Mouse (Mus musculus) forebrain, embryonic 10.5 days (tissue): ENCODE results near the gene Thada. TPM values are rescaled to one million over a fixed set of nuclear protein-coding genes. Genes with fewer than 3 reads are reported as not detected.

Experiments used
- DNase-seq: peaks from one replicate; pipeline ENCODE4 v3.0.0-alpha.2; 2017; ENCODE audit warnings: low spot score; ENCODE audit errors: extremely low spot score
- H3K27ac ChIP-seq: fragments of 300-500 bp; sonication (generic); 2 replicates; pipeline ENCODE4 v1.5.1; 2016; ENCODE audit warnings: mild to moderate bottlenecking
- H3K27me3 ChIP-seq: fragments of 300-500 bp; sonication (generic); 2 replicates; pipeline ENCODE4 v1.6.1; 2016; ENCODE audit warnings: mild to moderate bottlenecking; ENCODE audit not compliant: poor library complexity, severe bottlenecking
- H3K36me3 ChIP-seq: fragments of 300-500 bp; sonication (generic); replicated peaks from 2 replicates; pipeline ENCODE4 v1.6.1; 2016; ENCODE audit warnings: mild to moderate bottlenecking, moderate library complexity
- H3K4me1 ChIP-seq: fragments of 300-500 bp; sonication (generic); 2 replicates; pipeline ENCODE4 v1.6.1; 2016
- H3K4me3 ChIP-seq: fragments of 300-500 bp; sonication (generic); 2 replicates; pipeline ENCODE4 v1.5.1; 2016; ENCODE audit warnings: mild to moderate bottlenecking, moderate library complexity
- H3K9me3 ChIP-seq: fragments of 300-500 bp; sonication (generic); 2 replicates; pipeline ENCODE4 v1.6.1; 2016; ENCODE audit warnings: mild to moderate bottlenecking, moderate library complexity
- WGBS: fragments of 180-500 bp; shearing (Covaris S2); methylation state at CpG from one replicate; pipeline ENCODE4 v1.1.7; 2016; 5-methylcytosine and 5-hydroxymethylcytosine counted together
- polyA plus RNA-seq: library from polyadenylated mRNA; unstranded; fragments of >200 nt; fragmentation: Nextera tagmentation; extraction: Ambion mirVana; gene quantifications from 2 replicates; pipeline ENCODE4 v1.2.1, GENCODE M21; 2016

Gene Thada
- polyA plus RNA-seq, 1 experiment from 2014 or later = 12.1 TPM

- H3K27ac ChIP-seq = no peak overlapping the region
- peaks cover 77% of the 10 kb centered on the region for H3K36me3 ChIP-seq
- no peak for DNase-seq
Observed at GRCm38 (mm10) chr17:84384661-84385060, 81.3 kb downstream of the Thada start.

GRCm38 (mm10) chr17:84380340-84380739, 85.7 kb downstream of the Thada start:
- Histone ChIP-seq H3K27me3 (no peaks in the 10 kb centered on the region), H3K9me3 (peaks cover 5% of the 10 kb centered on the region; the same call in 1 of the 2 replicates), H3K27ac (no peak overlapping the region), H3K36me3 (peaks cover 62% of the 10 kb centered on the region), H3K4me3 (no peak overlapping the region), H3K4me1 (no peaks in the 10 kb centered on the region)
- WGBS = 95% methylated on average over 9 of the region's 9 CpGs
- no peak for DNase-seq

More at GRCm38 (mm10) chr17:84384661-84385060, 81.3 kb downstream of the Thada start:
- no peaks in the 10 kb centered on the region for H3K4me1 ChIP-seq
- H3K27me3 ChIP-seq = no peaks in the 10 kb centered on the region
- H3K9me3 ChIP-seq = peaks cover 5% of the 10 kb centered on the region; the same call in 1 of the 2 replicates
- no peak overlapping the region for H3K4me3 ChIP-seq

DNA sequence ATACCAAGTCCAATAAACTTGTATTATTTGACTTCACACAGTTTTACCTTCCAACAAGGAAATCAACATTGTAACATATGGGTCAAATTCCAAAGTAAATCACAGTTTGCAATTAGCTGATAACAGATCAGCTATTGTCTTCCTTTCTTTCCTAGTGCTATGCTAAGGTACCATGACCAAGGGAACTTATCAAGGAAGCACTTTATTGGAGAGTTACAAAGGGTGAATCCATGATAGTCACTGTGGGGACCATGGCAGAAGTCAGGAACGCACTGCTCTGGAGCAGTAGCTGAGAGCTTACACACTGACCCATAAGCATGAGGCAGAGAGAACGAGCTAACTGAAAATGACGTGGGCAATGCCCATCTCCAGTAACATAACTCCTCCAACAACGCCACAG, 89.1 kb downstream of the Thada start:
- H3K27me3 ChIP-seq = no peaks in the 10 kb centered on the region
- H3K36me3 ChIP-seq = peaks cover 32% of the 10 kb centered on the region
- 95% methylated on average over 4 of the region's 4 CpGs for WGBS
- no peak overlapping the region for H3K27ac ChIP-seq
- no peak overlapping the region for H3K4me3 ChIP-seq
- no peaks in the 10 kb centered on the region for H3K9me3 ChIP-seq
- H3K4me1 ChIP-seq = peaks cover 8% of the 10 kb centered on the region
- no peak for DNase-seq

DNA sequence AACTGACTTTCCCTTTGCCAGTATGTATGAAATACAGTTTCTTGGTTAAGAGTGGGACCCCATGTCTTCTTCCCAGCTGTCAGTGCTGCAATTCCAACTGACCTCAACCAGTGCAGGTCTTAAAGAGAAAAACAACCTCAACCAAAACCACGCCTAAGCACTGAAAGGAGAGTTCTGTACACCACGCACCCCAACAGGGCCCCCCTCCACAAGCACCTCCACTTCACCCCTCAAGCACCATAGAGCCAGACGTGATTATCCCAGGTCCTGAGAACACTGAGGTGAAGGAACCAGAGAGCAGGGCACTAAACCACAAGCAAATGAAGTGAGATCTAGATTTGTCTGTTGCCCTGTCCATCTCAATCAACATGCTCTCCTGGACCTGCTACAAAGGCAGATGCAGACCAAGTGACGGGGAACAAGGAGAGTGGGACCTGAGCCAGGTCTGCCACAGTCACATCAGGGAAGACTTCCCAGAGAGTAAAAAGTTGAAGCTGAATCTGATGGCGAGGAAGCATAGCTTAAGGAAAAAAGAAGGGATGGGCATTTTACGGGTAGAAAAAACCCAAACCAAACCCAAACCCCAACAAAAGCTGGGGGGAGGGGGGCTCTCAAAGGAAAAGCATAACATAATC, 93.5 kb downstream of the Thada start:
- WGBS = 87% methylated on average over 6 of the region's 6 CpGs
- Histone ChIP-seq H3K9me3 (no peaks in the 10 kb centered on the region), H3K4me3 (no peak overlapping the region), H3K36me3 (peaks cover 19% of the 10 kb centered on the region; the same call in 1 of the 2 replicates), H3K27me3 (no peaks in the 10 kb centered on the region), H3K4me1 (peaks cover 25% of the 10 kb centered on the region), H3K27ac (peak overlapping the region; percentile 37; the same call in 1 of the 2 replicates)
- no peak for DNase-seq

DNA sequence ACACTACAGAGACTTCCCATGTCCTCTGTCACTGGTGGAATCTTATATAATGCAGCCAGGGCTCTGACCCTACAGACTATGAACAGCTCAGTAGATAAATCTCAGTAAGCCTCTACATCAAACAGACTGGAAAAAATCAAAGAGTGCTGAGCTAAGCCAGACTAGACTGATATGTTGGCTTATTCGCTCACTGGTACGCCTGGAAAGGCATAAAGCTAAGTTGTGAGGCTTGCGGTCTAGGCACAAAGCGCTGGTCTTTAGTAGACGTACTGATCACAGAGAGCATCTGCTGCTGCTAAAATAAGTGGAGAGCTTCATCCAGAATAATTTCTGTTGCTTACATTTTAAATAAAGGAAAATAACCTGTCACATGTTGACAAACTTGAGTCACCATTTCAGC, 95.6 kb downstream of the Thada start:
- H3K4me1 ChIP-seq = peaks cover 40% of the 10 kb centered on the region
- H3K4me3 ChIP-seq = no peak overlapping the region
- 89% methylated on average over 5 of the region's 5 CpGs for WGBS
- no peaks in the 10 kb centered on the region for H3K9me3 ChIP-seq
- DNase-seq = no peak
- no peaks in the 10 kb centered on the region for H3K27me3 ChIP-seq
- H3K27ac ChIP-seq = no peak overlapping the region
- peaks cover 12% of the 10 kb centered on the region; the same call in 1 of the 2 replicates for H3K36me3 ChIP-seq

GRCm38 (mm10) chr17:84369769-84370168, 96.2 kb downstream of the Thada start:
- no peak overlapping the region for H3K4me3 ChIP-seq
- H3K9me3 ChIP-seq = no peaks in the 10 kb centered on the region
- DNase-seq = no peak
- no peaks in the 10 kb centered on the region for H3K27me3 ChIP-seq
- 94% methylated on average over 3 of the region's 3 CpGs for WGBS
- H3K4me1 ChIP-seq = peaks cover 46% of the 10 kb centered on the region
- H3K36me3 ChIP-seq = 0 out of 2 replicates have a peak, but pooled peaks cover 9% of the 10 kb centered on the region
- H3K27ac ChIP-seq = no peak overlapping the region

DNA sequence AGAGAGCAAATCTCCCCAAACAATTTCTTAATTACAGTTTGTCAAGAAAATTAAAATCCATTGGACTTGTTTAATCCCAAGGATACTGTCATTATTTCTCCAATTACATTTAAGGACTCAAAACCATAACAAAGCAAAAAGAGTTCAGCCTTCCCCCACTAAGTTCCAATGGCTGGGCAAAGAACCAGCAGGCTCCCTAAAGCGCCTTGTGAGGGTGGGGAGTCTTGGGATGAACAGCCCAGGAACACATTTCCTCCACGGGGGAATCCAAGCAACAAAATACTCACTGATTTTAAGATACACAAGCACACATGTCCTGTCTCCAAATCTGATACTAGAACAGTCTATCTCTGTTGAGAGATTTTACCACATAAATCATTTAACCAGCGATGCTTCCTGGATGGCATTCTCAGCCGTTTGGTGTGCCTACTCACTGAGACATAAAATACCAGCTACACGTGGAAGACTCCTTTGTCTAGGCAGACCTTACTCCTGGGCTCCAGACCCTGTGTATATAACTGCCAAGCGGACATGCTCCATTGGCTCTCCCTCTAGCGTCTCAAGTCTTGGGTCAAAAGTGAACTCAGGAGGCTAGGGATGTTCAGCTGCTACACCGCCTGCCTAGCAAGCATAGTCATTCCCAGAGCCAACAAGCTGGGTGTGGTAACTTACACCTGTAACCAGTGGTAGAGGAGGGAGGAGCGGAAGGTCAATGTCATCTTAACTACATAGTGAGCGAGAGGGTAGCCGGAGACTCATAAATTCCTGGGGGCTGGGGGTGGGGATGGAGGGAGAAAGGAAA, 97.6 kb downstream of the Thada start:
- Histone ChIP-seq H3K4me1 (peaks cover 59% of the 10 kb centered on the region), H3K36me3 (peaks cover 9% of the 10 kb centered on the region; the same call in 1 of the 2 replicates), H3K4me3 (no peak overlapping the region), H3K9me3 (no peaks in the 10 kb centered on the region), H3K27me3 (no peaks in the 10 kb centered on the region), H3K27ac (peak overlapping the region; percentile 49; the same call in 1 of the 2 replicates)
- no peak for DNase-seq
- WGBS = 84% methylated on average over 11 of the region's 11 CpGs

DNA sequence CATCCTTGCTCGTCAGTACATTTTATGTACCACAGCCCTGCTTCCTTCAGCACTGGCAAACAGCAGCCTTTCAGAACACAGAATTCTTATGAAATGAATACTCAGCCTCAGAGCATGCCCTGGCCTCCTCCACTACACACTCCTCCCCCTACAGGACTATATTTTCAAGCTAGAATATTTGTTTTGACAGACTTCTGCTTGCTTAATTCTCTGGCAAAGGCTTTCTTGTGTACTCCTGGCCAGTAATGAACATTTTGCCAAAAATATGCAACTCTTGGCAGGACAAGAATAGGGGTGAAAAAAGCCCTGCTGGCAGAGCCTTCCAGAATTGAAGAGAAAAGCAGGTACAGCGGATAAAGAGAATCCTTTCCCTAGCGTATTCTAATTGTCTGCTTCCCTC, 98.3 kb downstream of the Thada start:
- 86% methylated on average over 3 of the region's 3 CpGs for WGBS
- H3K4me1 ChIP-seq = peaks cover 65% of the 10 kb centered on the region

DNA sequence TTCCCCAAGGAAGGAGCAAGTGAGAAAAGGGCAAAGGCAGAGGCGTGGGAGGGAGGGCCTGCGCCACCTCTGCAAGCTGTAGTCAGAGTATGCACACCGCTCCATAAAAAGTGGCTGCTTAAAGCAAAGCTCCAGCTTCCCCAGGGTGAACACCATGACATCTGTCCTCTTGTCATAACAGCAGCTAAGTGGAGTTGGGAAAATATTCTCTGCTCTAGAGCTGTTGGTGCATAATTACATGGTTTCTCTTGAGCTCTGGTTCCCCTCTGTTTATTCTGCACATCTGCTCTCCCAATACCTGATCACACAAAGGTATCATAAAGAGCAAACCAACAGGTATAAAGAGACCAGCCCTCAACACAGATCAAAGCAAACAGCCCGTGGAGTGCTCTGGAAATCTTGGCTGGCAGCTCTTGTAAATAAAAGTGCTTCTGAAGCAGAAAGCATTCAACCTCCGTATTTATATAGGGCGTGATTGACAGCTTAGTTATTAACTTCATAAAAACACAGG, 100.2 kb downstream of the Thada start:
- Histone ChIP-seq H3K4me1 (peaks cover 63% of the 10 kb centered on the region), H3K27ac (peak overlapping the region; percentile 79), H3K36me3 (peaks cover 16% of the 10 kb centered on the region), H3K4me3 (no peak overlapping the region), H3K27me3 (no peaks in the 10 kb centered on the region), H3K9me3 (no peaks in the 10 kb centered on the region)
- no peak for DNase-seq
- 56% methylated on average over 6 of the region's 6 CpGs for WGBS

More for the DNA sequence above, 98.3 kb downstream of the Thada start:
- H3K36me3 ChIP-seq = peaks cover 10% of the 10 kb centered on the region; the same call in 1 of the 2 replicates
- H3K4me3 ChIP-seq = no peak overlapping the region
- H3K27me3 ChIP-seq = no peaks in the 10 kb centered on the region
- H3K9me3 ChIP-seq = no peaks in the 10 kb centered on the region
- no peak for DNase-seq
- H3K27ac ChIP-seq = 0 out of 2 replicates have a peak overlapping the region, but pooled peaks have one; percentile 46

DNA sequence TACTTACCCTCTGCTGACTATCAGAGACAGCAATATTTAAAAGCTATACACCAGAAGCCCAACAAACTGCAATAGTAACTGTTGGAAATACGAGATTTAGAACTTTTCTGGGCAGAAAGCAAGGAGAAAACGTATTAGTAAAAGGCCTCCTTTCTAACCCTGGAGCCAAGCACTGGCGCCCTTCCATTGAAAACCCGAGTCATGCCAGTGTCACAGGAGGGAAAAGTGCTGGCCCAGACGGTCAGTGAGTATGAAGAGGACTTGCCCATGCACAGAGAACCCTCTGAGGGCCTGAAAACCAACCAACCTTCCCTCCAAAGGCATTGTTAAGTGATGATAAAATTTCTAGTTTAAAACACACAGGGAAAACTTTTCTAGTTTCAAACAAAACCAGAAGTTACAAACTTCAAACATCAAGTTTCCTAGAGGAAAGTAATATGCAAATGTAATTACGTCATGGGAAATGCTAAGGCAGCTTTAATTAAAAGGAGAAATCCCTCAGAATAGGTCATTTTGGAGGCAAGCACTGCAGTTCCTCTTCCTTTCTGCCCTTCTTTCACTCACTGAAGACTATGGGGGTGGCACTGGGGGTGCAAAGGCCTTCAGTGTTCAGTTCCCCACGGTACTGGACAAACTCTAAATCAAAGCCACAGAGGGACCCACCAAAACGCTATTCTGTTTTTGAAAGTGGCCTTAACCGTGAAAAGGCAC, 100.8 kb downstream of the Thada start:
- peaks cover 63% of the 10 kb centered on the region for H3K4me1 ChIP-seq
- H3K27me3 ChIP-seq = no peaks in the 10 kb centered on the region
- H3K27ac ChIP-seq = peak overlapping the region; percentile 79
- peaks cover 16% of the 10 kb centered on the region for H3K36me3 ChIP-seq
- no peak overlapping the region for H3K4me3 ChIP-seq
- WGBS = 80% methylated on average over 9 of the region's 9 CpGs
- H3K9me3 ChIP-seq = no peaks in the 10 kb centered on the region
- no peak for DNase-seq

DNA sequence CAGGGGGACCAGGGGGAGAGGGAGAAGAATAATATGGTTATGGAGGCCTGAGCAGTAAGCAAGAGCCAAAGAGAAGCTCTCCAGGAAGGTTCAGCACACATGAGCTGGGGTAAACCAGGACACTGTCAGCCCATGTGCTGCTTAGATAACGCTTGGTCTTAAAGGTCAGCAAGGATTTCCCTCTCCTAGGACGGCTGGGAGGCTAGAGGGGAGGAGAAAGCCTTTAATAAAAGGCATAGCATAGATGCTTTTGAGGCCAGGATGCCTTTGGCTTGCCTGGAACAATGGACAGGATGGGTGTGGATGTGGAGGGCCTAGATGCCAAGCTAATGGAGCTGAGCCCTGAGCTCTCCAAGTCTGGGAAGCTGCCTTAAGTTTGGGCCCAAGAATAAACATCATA, 102.6 kb downstream of the Thada start:
- WGBS = 19% methylated on average over 2 of the region's 2 CpGs
- H3K9me3 ChIP-seq = no peaks in the 10 kb centered on the region
- peaks cover 22% of the 10 kb centered on the region for H3K36me3 ChIP-seq
- H3K4me3 ChIP-seq = no peak overlapping the region
- DNase-seq = no peak
- H3K27me3 ChIP-seq = no peaks in the 10 kb centered on the region
- peaks cover 55% of the 10 kb centered on the region for H3K4me1 ChIP-seq
- peak overlapping the region; percentile 79 for H3K27ac ChIP-seq

- peaks cover 24% of the 10 kb centered on the region for H3K36me3 ChIP-seq
- H3K4me3 ChIP-seq = no peak overlapping the region
- 91% methylated on average over 13 of the region's 13 CpGs for WGBS
- H3K4me1 ChIP-seq = peaks cover 48% of the 10 kb centered on the region
- peak overlapping the region; percentile 79 for H3K27ac ChIP-seq
- DNase-seq = no peak
- no peaks in the 10 kb centered on the region for H3K9me3 ChIP-seq
- no peaks in the 10 kb centered on the region for H3K27me3 ChIP-seq
Observed at GRCm38 (mm10) chr17:84362581-84363286, 103.3 kb downstream of the Thada start.
